Mouse (Mus musculus) myocyte (in vitro differentiated cells): ENCODE data around the gene Phactr4.

Experiments
- MAX ChIP-seq: IDR thresholded peaks from one replicate; pipeline ENCODE4 v1.6.1; 2011; ENCODE audit warnings: low read depth, mild to moderate bottlenecking, control low read depth
- POLR2A ChIP-seq: IDR thresholded peaks from one replicate; pipeline ENCODE4 v1.6.1; 2011; ENCODE audit warnings: low read depth, mild to moderate bottlenecking, control low read depth, moderate library complexity; ENCODE audit not compliant: insufficient read length
- TCF12 ChIP-seq: IDR thresholded peaks from one replicate; pipeline ENCODE4 v1.6.1; 2011; ENCODE audit warnings: mild to moderate bottlenecking, control low read depth; ENCODE audit not compliant: poor library complexity, insufficient read depth, severe bottlenecking
- TCF3 ChIP-seq: IDR thresholded peaks from one replicate; pipeline ENCODE4 v1.6.1; 2011; ENCODE audit warnings: low read depth, control low read depth; ENCODE audit not compliant: insufficient read length

GRCm38 (mm10) chr4:132397120-132397519, 25.2 kb downstream of the Phactr4 start:
- TF ChIP-seq POLR2A (no peak), TCF3 (no peak), TCF12 (no peak), MAX (no peak)
